Mouse (Mus musculus) mouse embryonic stem cell (cell line): ENCODE measurements around the gene Upb1.
"Not testable (repeated sequence)": the region's sequence is repeated elsewhere in the genome, so short reads cannot be mapped to it uniquely, and the experiment has no call there.

ENCODE experiments used
- in situ Hi-C, 2 experiments: fragments of 300-500 bp; cut with MboI; formaldehyde crosslinking; loops; 1 replicate in 1 of 2; 3 replicates in 1 of 2; pipeline ENCODE4 v1.14.3; 2019 to 2020; ENCODE audit warnings: low sequenced_read_pairs in 2 of 2, low pct_unique_long_range_greater_than_20kb in 1 of 2, mixed read lengths in 1 of 2; ENCODE audit not compliant: unreplicated experiment in 1 of 2

The Upb1 gene

GRCm38 (mm10) chr10:75400958-75401357 is at the start of gene Upb1:
Upb1 (plus strand) TSS chr10:75401115.
- in situ Hi-C loops = no loop called here

GRCm38 (mm10) chr10:75352541-75352940 is 48.4 kb upstream of the Upb1 start:
- in situ Hi-C loops = no loop called here

- in situ Hi-C loops = not testable (repeated sequence)
Observed at GRCm38 (mm10) chr10:75353838-75354241, 47.1 kb upstream of the Upb1 start.

GRCm38 (mm10) chr10:75355341-75355740 is 45.6 kb upstream of the Upb1 start:
- in situ Hi-C loops = no loop called here

- in situ Hi-C loops = not testable (repeated sequence)
Observed at GRCm38 (mm10) chr10:75364214-75364690, 36.7 kb upstream of the Upb1 start.

GRCm38 (mm10) chr10:75364796-75365195 is 36.1 kb upstream of the Upb1 start:
- in situ Hi-C loops = no loop called here

GRCm38 (mm10) chr10:75365231-75365633 is 35.7 kb upstream of the Upb1 start:
- in situ Hi-C loops = no loop called here

GRCm38 (mm10) chr10:75373655-75374351 is 27.1 kb upstream of the Upb1 start:
- in situ Hi-C loops = not testable (repeated sequence)

GRCm38 (mm10) chr10:75378688-75379087 is 22.2 kb upstream of the Upb1 start:
- in situ Hi-C loops = no loop called here

GRCm38 (mm10) chr10:75390156-75390555 is 10.8 kb upstream of the Upb1 start:
- in situ Hi-C loops = no loop called here

- in situ Hi-C loops = no loop called here
Observed at GRCm38 (mm10) chr10:75390832-75391231, 10.1 kb upstream of the Upb1 start.

- in situ Hi-C loops = no loop called here
Observed at GRCm38 (mm10) chr10:75394796-75395195, 6.1 kb upstream of the Upb1 start.

GRCm38 (mm10) chr10:75396966-75397365 is 3.9 kb upstream of the Upb1 start:
- in situ Hi-C loops = no loop called here

- in situ Hi-C loops = no loop called here
Observed at GRCm38 (mm10) chr10:75405916-75406315, 5.0 kb downstream of the Upb1 start.

GRCm38 (mm10) chr10:75406755-75407154 is 5.8 kb downstream of the Upb1 start:
- in situ Hi-C loops = no loop called here

GRCm38 (mm10) chr10:75407741-75408140 is 6.8 kb downstream of the Upb1 start:
- in situ Hi-C loops = no loop called here

GRCm38 (mm10) chr10:75411343-75412113 is 10.6 kb downstream of the Upb1 start:
- in situ Hi-C loops = not testable (repeated sequence)

GRCm38 (mm10) chr10:75412114-75413103 is 11.5 kb downstream of the Upb1 start:
- in situ Hi-C loops = no loop called here

- in situ Hi-C loops = no loop called here
Observed at GRCm38 (mm10) chr10:75414925-75415324, 14.0 kb downstream of the Upb1 start.
